Mouse (Mus musculus) frontal cortex, postnatal 25 days (tissue): ENCODE results near the gene Slc35f2.

Experiments used
- DNase-seq, 2 experiments: peaks; one replicate each; pipeline ENCODE4 v3.0.0; 2022; ENCODE audit warnings: low spot score in 2 of 2

The Slc35f2 gene

DNA sequence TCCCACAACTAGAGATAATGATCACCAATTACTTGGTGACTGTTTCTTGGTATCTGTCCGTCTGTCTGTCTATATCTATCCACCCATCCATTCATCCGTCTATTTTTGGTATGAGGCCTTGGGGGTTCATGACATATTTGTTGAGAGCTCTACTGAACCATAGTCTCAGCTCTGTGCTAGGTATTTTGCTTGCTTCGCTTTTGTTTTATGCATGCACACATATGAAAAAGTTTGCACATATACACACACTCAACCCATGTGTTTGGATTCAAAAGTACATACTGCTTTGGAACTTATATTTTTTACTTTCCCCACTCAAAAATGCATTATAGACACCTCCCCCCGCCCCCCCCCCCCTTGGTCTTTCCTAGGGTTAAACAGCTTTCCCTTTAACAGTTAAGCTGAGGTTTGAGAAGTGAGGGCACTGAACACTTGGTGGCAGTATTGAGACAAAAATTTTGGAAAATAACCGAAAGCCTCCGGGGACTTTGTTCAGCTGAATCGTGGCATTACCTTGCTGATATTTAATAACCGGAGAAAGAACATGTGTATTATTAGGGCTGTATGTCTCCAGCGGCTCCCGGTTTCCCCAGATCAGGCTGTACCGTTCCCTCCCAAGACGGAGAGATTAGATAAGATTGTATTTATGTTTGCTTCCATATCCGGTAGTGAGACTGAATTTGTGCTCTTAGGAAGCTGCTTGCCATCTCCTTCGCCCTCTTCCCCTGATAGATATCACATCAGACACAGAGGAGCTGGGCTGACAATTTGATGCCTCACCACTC is 57.9 kb downstream of the Slc35f2 start:
- DNase-seq: peak; percentile 25 to 40

DNA sequence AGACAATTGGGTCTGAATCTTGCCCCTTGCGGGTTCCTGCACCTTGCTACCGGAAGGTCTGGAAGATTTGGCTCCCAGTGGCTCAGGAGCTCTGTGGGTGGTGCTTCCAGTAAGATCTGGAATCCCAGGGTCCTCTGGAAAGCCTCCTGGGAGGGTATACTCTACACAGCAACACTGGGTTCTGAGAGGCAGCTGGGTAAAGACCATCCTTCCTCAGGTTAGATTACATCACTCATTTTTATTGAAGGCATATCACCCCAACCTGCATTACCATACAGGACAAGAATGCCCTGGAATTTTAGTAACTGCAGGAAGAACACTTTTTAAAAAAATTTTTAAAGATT is 58.5 kb downstream of the Slc35f2 start:
- DNase-seq: no peak

DNA sequence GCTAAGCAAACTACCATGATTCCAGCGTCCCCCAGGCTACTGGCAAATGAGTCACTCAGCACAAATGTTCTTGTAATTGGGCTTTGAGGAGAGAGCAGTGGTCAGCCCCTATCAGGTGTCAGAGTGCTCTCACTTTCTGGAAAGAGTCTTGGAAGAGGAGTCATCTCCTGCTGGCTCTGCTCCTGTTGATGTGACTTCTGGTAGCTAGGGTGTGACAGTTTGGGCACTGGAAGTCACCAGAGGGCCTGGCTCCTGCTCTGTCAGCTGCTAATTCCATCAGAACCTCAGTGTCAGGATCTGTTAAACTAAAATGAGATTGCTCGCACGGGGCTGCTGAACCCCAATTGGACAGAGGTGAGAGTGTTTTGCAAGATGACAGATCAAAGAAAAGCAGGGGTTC is 63.7 kb downstream of the Slc35f2 start:
- DNase-seq: no peak

DNA sequence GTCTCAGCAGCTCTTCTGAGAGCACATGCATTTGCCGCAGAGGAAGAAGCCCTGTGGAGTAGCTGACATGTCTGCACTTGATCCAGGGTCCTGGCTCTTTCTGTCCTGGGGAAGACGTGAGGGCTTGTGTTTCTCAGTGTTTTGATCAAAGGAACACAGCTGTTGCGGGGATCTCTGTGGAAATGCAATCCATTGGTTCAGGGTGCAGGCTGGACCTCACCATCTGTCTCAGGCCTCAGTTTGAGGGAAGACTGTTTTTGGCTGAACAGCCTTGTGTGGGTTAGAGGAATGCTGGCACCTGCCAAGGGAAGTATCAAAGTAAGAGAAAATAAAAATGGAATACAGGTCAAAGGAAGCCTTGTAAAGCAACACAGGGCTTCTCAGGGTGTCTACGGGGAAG is 64.6 kb downstream of the Slc35f2 start:
- no peak for DNase-seq

DNA sequence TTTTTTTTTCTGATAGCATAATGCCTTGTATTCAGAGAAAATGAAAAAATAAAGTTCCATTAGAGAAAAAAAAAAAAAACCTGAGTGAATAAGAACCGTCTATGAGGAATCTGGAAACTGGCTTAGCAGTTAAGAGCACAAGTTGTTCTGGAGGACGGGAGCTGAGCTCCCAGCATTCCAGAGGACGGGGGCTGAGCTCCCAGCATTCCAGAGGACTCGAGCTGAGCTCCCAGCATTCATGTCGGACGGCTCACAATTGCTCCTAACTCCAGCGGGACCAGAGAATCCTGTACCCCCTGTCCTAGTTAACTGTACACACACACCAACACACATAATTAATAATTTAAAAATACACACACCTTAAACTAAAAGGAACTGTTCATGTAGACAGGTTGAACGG is 67.5 kb downstream of the Slc35f2 start:
- no peak for DNase-seq

DNA sequence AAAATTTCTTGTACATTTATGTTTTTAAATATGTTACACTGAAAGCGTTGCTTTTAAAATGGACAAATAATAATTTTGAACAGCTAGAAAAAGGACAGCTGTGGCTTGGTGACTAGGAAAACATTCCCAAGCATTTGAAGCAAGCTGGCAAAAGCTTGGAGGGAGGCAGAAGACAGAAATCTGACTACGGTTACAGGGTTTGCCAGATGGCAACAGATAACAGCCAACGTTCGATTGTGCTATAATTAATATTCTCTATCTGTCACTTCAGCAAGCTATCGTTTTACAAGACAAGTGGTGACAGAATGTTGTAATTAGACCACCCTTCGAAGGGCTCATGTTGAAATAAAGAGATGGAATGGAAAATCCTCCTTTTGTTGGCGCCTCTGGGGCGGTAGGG is 77.2 kb downstream of the Slc35f2 start:
- DNase-seq: no peak

DNA sequence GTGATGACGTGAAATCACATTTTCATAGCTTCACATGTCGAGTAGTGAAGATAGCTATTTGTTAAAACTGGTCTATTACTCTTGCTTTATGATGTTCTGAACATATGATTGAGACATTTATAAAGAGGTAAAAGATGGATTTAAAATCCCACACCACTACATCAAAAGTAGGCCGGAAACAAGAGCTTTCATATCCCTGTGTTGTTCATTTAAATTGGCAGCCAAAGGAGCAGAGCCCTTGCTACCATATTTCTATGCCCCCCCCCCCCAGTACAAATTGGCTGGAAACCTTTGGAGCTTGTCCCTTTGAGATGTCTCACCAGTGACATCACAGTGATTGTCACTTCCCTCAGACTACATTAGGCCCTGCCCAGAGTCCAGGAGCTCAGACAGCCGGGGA is 78.5 kb downstream of the Slc35f2 start, which contains the start of gene Sln:
TSS of gene Sln (plus strand) at position 301 of the 400 bp plus-strand sequence.
- no peak for DNase-seq

DNA sequence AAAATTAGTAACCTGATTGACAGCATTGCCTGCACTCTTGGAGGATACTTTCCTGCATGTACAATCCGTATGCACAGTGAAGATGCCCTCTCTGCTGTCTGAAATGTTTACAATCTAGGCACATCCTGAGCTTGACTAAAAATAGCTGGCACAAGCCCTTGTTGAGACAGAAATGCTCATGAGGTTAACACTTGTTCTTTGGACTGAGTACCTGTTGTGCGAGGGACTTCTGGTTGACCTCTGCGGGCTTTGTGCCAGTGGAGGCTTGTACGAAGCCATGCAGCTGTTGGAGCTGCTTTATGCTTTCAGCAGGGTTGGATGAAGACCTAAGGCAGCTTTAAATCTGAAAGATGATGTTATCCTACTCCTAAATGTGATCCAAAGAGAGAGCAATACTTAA is 80.8 kb downstream of the Slc35f2 start:
- DNase-seq: no peak

DNA sequence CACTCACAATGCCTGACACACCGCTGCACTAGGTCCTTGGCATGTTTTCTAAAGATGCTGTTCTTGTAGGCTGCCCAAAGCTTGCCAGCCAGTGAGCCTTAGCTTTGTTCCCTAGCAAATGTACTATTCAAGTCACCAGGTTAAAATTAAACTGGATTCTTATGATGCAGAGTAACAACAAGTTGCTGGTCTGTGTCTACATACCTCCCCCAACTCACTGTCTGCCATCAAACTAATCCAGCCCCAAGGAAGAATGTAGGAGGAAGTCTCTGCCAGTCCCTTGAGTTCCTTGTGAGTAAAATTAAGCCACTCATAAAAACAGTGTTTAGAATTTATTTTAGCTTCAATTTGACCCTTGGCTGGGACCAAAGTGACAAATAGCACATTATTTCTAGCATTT is 82.3 kb downstream of the Slc35f2 start:
- DNase-seq: no peak

DNA sequence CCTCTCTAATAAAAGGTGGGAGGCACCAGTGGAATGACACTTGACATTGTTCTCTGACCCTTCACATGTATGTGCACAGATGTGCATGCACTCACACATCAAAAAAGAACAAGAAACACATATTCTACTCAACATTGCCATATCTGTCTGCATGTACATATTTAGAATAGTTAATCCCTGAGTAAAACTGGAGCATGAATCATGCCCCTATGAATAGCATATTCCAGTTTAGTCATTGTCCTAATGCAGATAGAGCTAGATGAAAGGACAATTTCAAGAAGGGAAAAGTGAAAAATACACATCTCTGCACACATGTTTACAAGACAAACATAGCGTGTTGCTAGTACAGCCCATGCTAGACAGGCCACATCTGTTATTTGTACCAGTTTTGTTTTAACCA is 83.2 kb downstream of the Slc35f2 start:
- DNase-seq: no peak

DNA sequence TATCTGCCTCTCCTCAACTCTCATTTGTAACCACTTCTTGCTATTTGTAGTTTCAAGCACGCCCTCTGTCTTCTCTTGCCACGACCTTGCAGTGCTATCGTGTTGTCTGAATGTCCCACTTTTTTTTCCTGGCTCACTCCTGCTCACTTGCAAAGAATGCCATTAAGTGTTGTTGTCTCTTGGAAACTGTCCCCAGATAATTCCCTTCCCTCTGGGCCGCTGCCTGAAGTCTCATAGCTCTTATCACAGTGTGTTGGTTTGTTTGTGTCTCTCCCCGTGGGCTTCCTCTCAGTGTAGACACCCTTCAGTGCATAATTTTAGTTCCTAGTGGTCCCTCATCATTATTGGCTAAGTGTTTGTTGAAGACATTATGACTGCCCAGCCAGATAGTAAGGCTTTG is 86.5 kb downstream of the Slc35f2 start:
- no peak for DNase-seq
